Mouse (Mus musculus): ENCODE data around the gene Tnfsf4. TPM values are rescaled to one million over a fixed set of nuclear protein-coding genes. Genes with fewer than 3 reads are reported as not detected.

Gene Tnfsf4
- polyA plus RNA-seq, 1 experiment from 2014 or later, result not detected

- Histone ChIP-seq H3K9me3 (ENCODE audit: control insufficient read depth, low read length) (no peaks in the 10 kb centered on the region), H3K27me3 (replicated peaks; ENCODE audit: control insufficient read depth, insufficient read depth, low read length) (no peaks in the 10 kb centered on the region), H3K4me3 (ENCODE audit: low read length) (no peak overlapping the region), H3K36me3 (ENCODE audit: control insufficient read depth, insufficient read depth, low read length) (no peaks in the 10 kb centered on the region), H3K4me1 (ENCODE audit: control insufficient read depth, insufficient read depth, low read depth, low read length) (no peaks in the 10 kb centered on the region), H3K27ac (ENCODE audit: low read depth, low read length) (no peak overlapping the region), H3K4me2 (ENCODE audit: low read length) (no peak overlapping the region), H3K9ac (ENCODE audit: low read depth, low read length) (no peak overlapping the region)
- 84% methylated on average over 10 of the region's 10 CpGs for WGBS
- ATAC-seq, result no peak
Measured at GRCm38 (mm10) chr1:161392906-161393305, 2.3 kb upstream of the Tnfsf4 start.

- no peak overlapping the region for H3K4me3 ChIP-seq (ENCODE audit: low read length)
- H3K9ac ChIP-seq (ENCODE audit: low read depth, low read length), result no peak overlapping the region
- no peak overlapping the region for H3K27ac ChIP-seq (ENCODE audit: low read depth, low read length)
- H3K4me1 ChIP-seq (ENCODE audit: control insufficient read depth, insufficient read depth, low read depth, low read length), result no peaks in the 10 kb centered on the region
- H3K9me3 ChIP-seq (ENCODE audit: control insufficient read depth, low read length), result no peaks in the 10 kb centered on the region
- no peak overlapping the region for H3K4me2 ChIP-seq (ENCODE audit: low read length)
- 64% methylated on average over 5 of the region's 5 CpGs for WGBS
- no peaks in the 10 kb centered on the region for H3K27me3 ChIP-seq (replicated peaks; ENCODE audit: control insufficient read depth, insufficient read depth, low read length)
- no peaks in the 10 kb centered on the region for H3K36me3 ChIP-seq (ENCODE audit: control insufficient read depth, insufficient read depth, low read length)
- no peak for ATAC-seq
Measured at GRCm38 (mm10) chr1:161395610-161396009, 401 bp downstream of the Tnfsf4 start.

GRCm38 (mm10) chr1:161396351-161396750 is 1.1 kb downstream of the Tnfsf4 start:
- Histone ChIP-seq H3K4me2 (ENCODE audit: low read length) (no peak overlapping the region), H3K9me3 (ENCODE audit: control insufficient read depth, low read length) (no peaks in the 10 kb centered on the region), H3K27me3 (replicated peaks; ENCODE audit: control insufficient read depth, insufficient read depth, low read length) (no peaks in the 10 kb centered on the region), H3K4me1 (ENCODE audit: control insufficient read depth, insufficient read depth, low read depth, low read length) (no peaks in the 10 kb centered on the region), H3K27ac (ENCODE audit: low read depth, low read length) (no peak overlapping the region), H3K36me3 (ENCODE audit: control insufficient read depth, insufficient read depth, low read length) (no peaks in the 10 kb centered on the region), H3K9ac (ENCODE audit: low read depth, low read length) (no peak overlapping the region), H3K4me3 (ENCODE audit: low read length) (no peak overlapping the region)
- 89% methylated on average over 10 of the region's 10 CpGs for WGBS
- no peak for ATAC-seq

- H3K4me2 ChIP-seq (ENCODE audit: low read length), result no peak overlapping the region
- no peaks in the 10 kb centered on the region for H3K36me3 ChIP-seq (ENCODE audit: control insufficient read depth, insufficient read depth, low read length)
- H3K27me3 ChIP-seq (replicated peaks; ENCODE audit: control insufficient read depth, insufficient read depth, low read length), result no peaks in the 10 kb centered on the region
- H3K4me1 ChIP-seq (ENCODE audit: control insufficient read depth, insufficient read depth, low read depth, low read length), result no peaks in the 10 kb centered on the region
- no peak overlapping the region for H3K27ac ChIP-seq (ENCODE audit: low read depth, low read length)
- H3K4me3 ChIP-seq (ENCODE audit: low read length), result no peak overlapping the region
- no peak; the same call in 1 of the 2 replicates for ATAC-seq
- H3K9me3 ChIP-seq (ENCODE audit: control insufficient read depth, low read length), result 0 out of 2 replicates have a peak, but pooled peaks cover 3% of the 10 kb centered on the region
- 22% methylated on average over 6 of the region's 6 CpGs for WGBS
- H3K9ac ChIP-seq (ENCODE audit: low read depth, low read length), result no peak overlapping the region
Measured at GRCm38 (mm10) chr1:161400126-161400525, 4.9 kb downstream of the Tnfsf4 start.

GRCm38 (mm10) chr1:161403061-161403460 is 7.9 kb downstream of the Tnfsf4 start:
- Histone ChIP-seq H3K4me1 (ENCODE audit: control insufficient read depth, insufficient read depth, low read depth, low read length) (no peaks in the 10 kb centered on the region), H3K27me3 (replicated peaks; ENCODE audit: control insufficient read depth, insufficient read depth, low read length) (no peaks in the 10 kb centered on the region), H3K9ac (ENCODE audit: low read depth, low read length) (no peak overlapping the region), H3K36me3 (ENCODE audit: control insufficient read depth, insufficient read depth, low read length) (no peaks in the 10 kb centered on the region), H3K4me2 (ENCODE audit: low read length) (no peak overlapping the region), H3K4me3 (ENCODE audit: low read length) (no peak overlapping the region), H3K27ac (ENCODE audit: low read depth, low read length) (no peak overlapping the region), H3K9me3 (ENCODE audit: control insufficient read depth, low read length) (0 out of 2 replicates have a peak, but pooled peaks cover 4% of the 10 kb centered on the region)
- ATAC-seq, result no peak
- 35% methylated on average over 2 of the region's 2 CpGs for WGBS

GRCm38 (mm10) chr1:161406480-161406879 is 11.3 kb downstream of the Tnfsf4 start:
- WGBS, result 96% methylated on average over 1 of the region's 1 CpGs
- 0 out of 2 replicates have a peak, but pooled peaks cover 4% of the 10 kb centered on the region for H3K9me3 ChIP-seq (ENCODE audit: control insufficient read depth, low read length)
- no peaks in the 10 kb centered on the region for H3K4me1 ChIP-seq (ENCODE audit: control insufficient read depth, insufficient read depth, low read depth, low read length)
- H3K9ac ChIP-seq (ENCODE audit: low read depth, low read length), result no peak overlapping the region
- H3K27me3 ChIP-seq (replicated peaks; ENCODE audit: control insufficient read depth, insufficient read depth, low read length), result no peaks in the 10 kb centered on the region
- H3K4me2 ChIP-seq (ENCODE audit: low read length), result no peak overlapping the region
- ATAC-seq, result no peak
- no peak overlapping the region for H3K4me3 ChIP-seq (ENCODE audit: low read length)
- no peaks in the 10 kb centered on the region for H3K36me3 ChIP-seq (ENCODE audit: control insufficient read depth, insufficient read depth, low read length)
- H3K27ac ChIP-seq (ENCODE audit: low read depth, low read length), result no peak overlapping the region

GRCm38 (mm10) chr1:161419926-161420325 is 24.7 kb downstream of the Tnfsf4 start:
- no peaks in the 10 kb centered on the region for H3K27me3 ChIP-seq (replicated peaks; ENCODE audit: control insufficient read depth, insufficient read depth, low read length)
- H3K4me3 ChIP-seq (ENCODE audit: low read length), result no peak overlapping the region
- H3K9me3 ChIP-seq (ENCODE audit: control insufficient read depth, low read length), result no peaks in the 10 kb centered on the region
- H3K36me3 ChIP-seq (ENCODE audit: control insufficient read depth, insufficient read depth, low read length), result no peaks in the 10 kb centered on the region
- no peak overlapping the region for H3K27ac ChIP-seq (ENCODE audit: low read depth, low read length)
- no peaks in the 10 kb centered on the region for H3K4me1 ChIP-seq (ENCODE audit: control insufficient read depth, insufficient read depth, low read depth, low read length)
- no peak for ATAC-seq
- no peak overlapping the region for H3K4me2 ChIP-seq (ENCODE audit: low read length)
- no peak overlapping the region for H3K9ac ChIP-seq (ENCODE audit: low read depth, low read length)

- Histone ChIP-seq H3K27me3 (replicated peaks; ENCODE audit: control insufficient read depth, insufficient read depth, low read length) (no peaks in the 10 kb centered on the region), H3K27ac (ENCODE audit: low read depth, low read length) (no peak overlapping the region), H3K9ac (ENCODE audit: low read depth, low read length) (no peak overlapping the region), H3K4me3 (ENCODE audit: low read length) (no peak overlapping the region), H3K36me3 (ENCODE audit: control insufficient read depth, insufficient read depth, low read length) (no peaks in the 10 kb centered on the region), H3K4me1 (ENCODE audit: control insufficient read depth, insufficient read depth, low read depth, low read length) (no peaks in the 10 kb centered on the region), H3K9me3 (ENCODE audit: control insufficient read depth, low read length) (no peaks in the 10 kb centered on the region), H3K4me2 (ENCODE audit: low read length) (no peak overlapping the region)
- no peak for ATAC-seq
- 84% methylated on average over 9 of the region's 9 CpGs for WGBS
Measured at GRCm38 (mm10) chr1:161420646-161421045, 25.4 kb downstream of the Tnfsf4 start.

GRCm38 (mm10) chr1:161426277-161427056 is 31.3 kb downstream of the Tnfsf4 start:
- H3K9me3 ChIP-seq (ENCODE audit: control insufficient read depth, low read length), result no peaks in the 10 kb centered on the region
- H3K27me3 ChIP-seq (replicated peaks; ENCODE audit: control insufficient read depth, insufficient read depth, low read length), result no peaks in the 10 kb centered on the region
- no peaks in the 10 kb centered on the region for H3K36me3 ChIP-seq (ENCODE audit: control insufficient read depth, insufficient read depth, low read length)
- no peaks in the 10 kb centered on the region for H3K4me1 ChIP-seq (ENCODE audit: control insufficient read depth, insufficient read depth, low read depth, low read length)
- H3K9ac ChIP-seq (ENCODE audit: low read depth, low read length), result no peak overlapping the region
- H3K27ac ChIP-seq (ENCODE audit: low read depth, low read length), result no peak overlapping the region
- no peak overlapping the region for H3K4me2 ChIP-seq (ENCODE audit: low read length)
- 77% methylated on average over 4 of the region's 4 CpGs for WGBS
- ATAC-seq, result no peak
- no peak overlapping the region for H3K4me3 ChIP-seq (ENCODE audit: low read length)

Measured in hindbrain, embryonic 16.5 days (tissue).